Comparison of ENCODE assay signal across 8 mouse cellular contexts in genomic region chr9:110476124-110477091, GRCm38 (mm10). TPM values are rescaled to one million over a fixed set of nuclear protein-coding genes. Genes with fewer than 3 reads are reported as not detected.
DNase-seq lines count a peak whose midpoint lies in the region; ATAC-seq lines count a peak whose summit lies in the region.

Gene Klhl18 (minus strand): TSS chr9:110476694.
Gene Kif9 (plus strand): TSS chr9:110476958.

- peak within 1 kb of the TSS; percentile 90 for H3K4me2 ChIP-seq in heart, embryonic 14.5 days (ENCODE audit: low read length)
- H3K4me2 ChIP-seq in liver, embryonic 13.5 days: peak within 1 kb of the TSS; percentile 89
- H3K4me2 ChIP-seq in stomach, embryonic 16.5 days (ENCODE audit: low read depth, low read length): peak within 1 kb of the TSS; percentile 82

- under 1% methylated on average over 53 of the region's 53 CpGs for WGBS in heart, embryonic 14.5 days
- under 1% methylated on average over 53 of the region's 53 CpGs for WGBS in liver, embryonic 13.5 days (ENCODE audit: insufficient replicate concordance)
- WGBS in stomach, embryonic 16.5 days: under 1% methylated on average over 53 of the region's 53 CpGs

- H3K4me3 ChIP-seq in heart, embryonic 14.5 days (ENCODE audit: control insufficient read depth in 1 of 2, insufficient read depth in 1 of 2, low read depth in 1 of 2, low read length in 2 of 2): peak within 1 kb of the TSS; percentile 57 to 58
- H3K4me3 ChIP-seq in liver, embryonic 13.5 days (replicated peaks): peak within 1 kb of the TSS; percentile 77
- H3K4me3 ChIP-seq in stomach, embryonic 16.5 days (replicated peaks; ENCODE audit: low read length): peak within 1 kb of the TSS; percentile 76

- peaks cover 5 to 12% of the 10 kb centered on the region in 2 experiments for H3K4me1 ChIP-seq in heart, embryonic 14.5 days (ENCODE audit: control insufficient read depth in 2 of 2, insufficient read depth in 2 of 2, low read length in 2 of 2)
- peaks cover 23% of the 10 kb centered on the region for H3K4me1 ChIP-seq in liver, embryonic 13.5 days (replicated peaks)
- peaks cover 10% of the 10 kb centered on the region for H3K4me1 ChIP-seq in stomach, embryonic 16.5 days (ENCODE audit: control insufficient read depth, insufficient read depth, low read length)

- H3K27ac ChIP-seq in heart, embryonic 14.5 days (replicated peaks in 1 of 2; ENCODE audit: control insufficient read depth in 1 of 2, insufficient read depth in 1 of 2, low read depth in 2 of 2, low read length in 2 of 2): peak within 1 kb of the TSS; percentile 75 to 91
- peak within 1 kb of the TSS; percentile 75 for H3K27ac ChIP-seq in liver, embryonic 13.5 days
- H3K27ac ChIP-seq in stomach, embryonic 16.5 days (ENCODE audit: low read length): peak within 1 kb of the TSS; percentile 93

- H3K9me3 ChIP-seq in heart, embryonic 14.5 days (ENCODE audit: control insufficient read depth, low read length): no peaks in the 10 kb centered on the region
- no peaks in the 10 kb centered on the region for H3K9me3 ChIP-seq in liver, embryonic 13.5 days (replicated peaks)
- no peaks in the 10 kb centered on the region for H3K9me3 ChIP-seq in stomach, embryonic 16.5 days (replicated peaks; ENCODE audit: control insufficient read depth, low read length)

- peaks cover 4% of the 10 kb centered on the region; the same call in 1 of the 2 replicates for H3K27me3 ChIP-seq in heart, embryonic 14.5 days (ENCODE audit: control insufficient read depth, insufficient read depth, low read length)
- peaks cover 12% of the 10 kb centered on the region for H3K27me3 ChIP-seq in liver, embryonic 13.5 days
- H3K27me3 ChIP-seq in stomach, embryonic 16.5 days (ENCODE audit: control insufficient read depth, insufficient read depth, low read length): no peaks in the 10 kb centered on the region

- ATAC-seq in CD4-positive, CD25-positive, alpha-beta regulatory T cell, adult 4 months: peak; percentile 78
- peak; percentile 96 for ATAC-seq in heart, embryonic 14.5 days (ENCODE audit: insufficient number of reproducible peaks, insufficient read depth, low FRiP score, low read depth)
- peak; percentile 97 for ATAC-seq in liver, embryonic 13.5 days (ENCODE audit: low read depth)
- peak; percentile 97 for ATAC-seq in stomach, embryonic 16.5 days (ENCODE audit: insufficient read depth, low FRiP score)

- H3K36me3 ChIP-seq in heart, embryonic 14.5 days (ENCODE audit: control insufficient read depth, insufficient read depth, low read length): peaks cover 5% of the 10 kb centered on the region; the same call in 1 of the 2 replicates
- H3K36me3 ChIP-seq in liver, embryonic 13.5 days: peaks cover 8% of the 10 kb centered on the region; the same call in 1 of the 2 replicates
- H3K36me3 ChIP-seq in stomach, embryonic 16.5 days (ENCODE audit: control insufficient read depth, insufficient read depth, low read length): no peaks in the 10 kb centered on the region

- DNase-seq in c-Kit-negative CD71-positive TER-119-positive erythroid progenitor cells, embryonic 14.5 days (ENCODE audit: low read depth, low spot score): peak; percentile 86
- DNase-seq in fibroblast of lung, adult 2 months (ENCODE audit: low read depth): peak; percentile 96
- peak; percentile 98 for DNase-seq in kidney, postnatal 14 days
- DNase-seq in liver, embryonic 13.5 days: peak; percentile 92
- DNase-seq in neural tube, embryonic 10.5 days (ENCODE audit: extremely low spot score, low spot score): peak; percentile 98

- H3K9ac ChIP-seq in heart, embryonic 14.5 days (ENCODE audit: low read length): peak within 1 kb of the TSS; percentile 72
- H3K9ac ChIP-seq in liver, embryonic 13.5 days: peak within 1 kb of the TSS; percentile 83
- H3K9ac ChIP-seq in stomach, embryonic 16.5 days (ENCODE audit: low read length): peak within 1 kb of the TSS; percentile 84

RNA-seq across cellular contexts. Expression of gene Klhl18, which starts in this region (rescaled TPM):
- 10 to 100 TPM in 1 of 2 experiments, 1 to 10 TPM in 1; 9.0 to 19.3 TPM for polyA plus RNA-seq in CD4-positive, CD25-positive, alpha-beta regulatory T cell, adult 4 months (2017; shearing (Covaris generic))
- 7.7 and 8.7 TPM in 2 replicates for polyA plus RNA-seq in heart, embryonic 14.5 days (2014; fragmentation: Nextera tagmentation; extraction: Ambion mirVana)
- 1.9 and 2.7 TPM in 2 replicates for polyA plus RNA-seq in liver, embryonic 13.5 days (2015; fragmentation: Nextera tagmentation; extraction: Ambion mirVana)
- 10.2 and 12.0 TPM in 2 replicates for polyA plus RNA-seq in stomach, embryonic 16.5 days (2015; fragmentation: Nextera tagmentation; extraction: Ambion mirVana)

RNA-seq across cellular contexts. Expression of gene Kif9, which starts in this region (rescaled TPM):
- 1 to 10 TPM in 1 of 2 experiments, under 1 TPM in 1; 0.44 to 1.0 TPM for polyA plus RNA-seq in CD4-positive, CD25-positive, alpha-beta regulatory T cell, adult 4 months (2017; shearing (Covaris generic))
- polyA plus RNA-seq in heart, embryonic 14.5 days (2014; fragmentation: Nextera tagmentation; extraction: Ambion mirVana): 0.47 and 0.65 TPM in 2 replicates
- polyA plus RNA-seq in liver, embryonic 13.5 days (2015; fragmentation: Nextera tagmentation; extraction: Ambion mirVana): 0.23 and 0.27 TPM in 2 replicates
- polyA plus RNA-seq in stomach, embryonic 16.5 days (2015; fragmentation: Nextera tagmentation; extraction: Ambion mirVana): 0.99 and 2.3 TPM in 2 replicates

Comparison
In these comparisons a context has a peak if more than half of its experiments do, and no peak if none do; other contexts are left out.
1. Peak in every context shown above with its lines: DNase-seq, ATAC-seq, H3K4me3 ChIP-seq and H3K27ac ChIP-seq.